Mouse (Mus musculus) kidney, adult 2 months (tissue): ENCODE results near the gene Prr14.

Experiments
- CTCF ChIP-seq: fragments of 200-500 bp; conservative IDR thresholded peaks from 2 replicates; pipeline ENCODE4 v1.5.1; 2011; ENCODE audit warnings: low read depth, mild to moderate bottlenecking, control low read depth, low read length, moderate library complexity, mixed read lengths; ENCODE audit not compliant: insufficient read depth, insufficient read length
- POLR2A ChIP-seq: fragments of 200-500 bp; IDR thresholded peaks from one replicate; pipeline ENCODE4 v1.6.1; 2011; ENCODE audit warnings: low read depth, low read length, control low read depth

DNA sequence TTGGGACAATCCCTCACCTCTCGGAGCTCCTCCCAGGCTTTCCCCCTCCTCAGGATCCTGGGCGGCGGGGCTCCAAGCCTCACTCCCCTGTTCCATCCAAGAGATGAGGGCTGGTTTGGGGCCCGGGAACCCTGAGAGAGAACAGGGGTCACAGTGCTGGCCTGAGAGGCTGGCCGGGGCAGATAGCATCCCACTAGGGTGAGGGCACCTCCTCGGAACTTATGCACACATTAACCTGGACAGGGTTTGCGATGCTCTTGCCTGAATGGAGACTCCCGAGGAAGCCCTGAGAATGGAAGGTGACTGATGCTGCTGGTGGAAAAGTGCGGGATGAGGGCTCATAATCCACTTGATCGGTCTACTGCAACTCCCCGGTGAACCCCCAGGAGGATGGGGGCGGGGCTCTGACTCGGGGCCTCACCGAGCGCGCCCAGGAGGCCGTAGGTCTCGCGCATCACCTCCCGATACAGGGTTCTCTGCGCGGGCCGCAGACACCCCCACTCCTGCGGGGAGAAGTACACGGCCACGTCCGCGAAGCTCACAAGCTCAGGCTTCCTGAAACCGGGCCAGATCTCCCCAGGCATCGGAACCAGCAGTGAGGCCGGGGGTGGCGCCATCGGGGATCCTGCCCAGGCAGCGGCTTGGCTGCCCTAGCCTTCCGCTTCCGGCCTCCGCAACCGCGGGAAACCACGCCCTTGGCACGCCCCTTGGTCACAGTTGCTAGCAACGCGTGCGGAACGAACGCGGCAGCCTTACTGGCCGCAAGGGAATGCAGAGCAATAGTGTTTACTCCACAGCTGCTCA lies 37.8 kb upstream of the Prr14 start, which contains the start of gene Zfp688:
- TF ChIP-seq CTCF (0 out of 2 replicates have a peak, but pooled peaks have one; percentile 17), POLR2A (peak; percentile 56)
